11 mouse cellular contexts compared by ENCODE assay signal in genomic region chr3:41492031-41492726, GRCm38 (mm10).
A peak's percentile ranks its signal among the peaks of the same experiment; 100 is the strongest.
DNase-seq lines count a peak whose midpoint lies in the region; ATAC-seq and TF ChIP-seq lines count a peak whose summit lies in the region.
"Had no signal": no experiment of that assay in that cellular context is flagged by ENCODE, and none has a peak within 500 bp of the region (broad histone marks: within the 10 kb centered on the region; RNA-seq: fewer than 3 reads in every experiment).

No protein-coding gene starts in this region.

- peaks cover 46% of the 10 kb centered on the region for H3K36me3 ChIP-seq in E14TG2a.4 (ENCODE audit: insufficient read depth, low read length)
- H3K36me3 ChIP-seq: embryonic facial prominence, embryonic 13.5 days had no signal

- peaks cover 82% of the 10 kb centered on the region for H3K4me1 ChIP-seq in E14TG2a.4 (replicated peaks; ENCODE audit: low read depth, low read length)
- H3K4me1 ChIP-seq: embryonic facial prominence, embryonic 13.5 days had no signal

- H3K9me3 ChIP-seq in E14TG2a.4 (ENCODE audit: low read length), result no peaks in the 10 kb centered on the region
- H3K9me3 ChIP-seq: embryonic facial prominence, embryonic 13.5 days had no signal

- no peak for ATAC-seq in CD4-positive, CD25-positive, alpha-beta regulatory T cell, adult 4 months
- ATAC-seq: midbrain, embryonic 16.5 days had no signal

- no peak for TF ChIP-seq CTCF in E14TG2a.4 (conservative IDR thresholded peaks at IDR 0.05; ENCODE audit: low read length)

- peak; percentile 34 for DNase-seq in kidney, postnatal 10 days
- DNase-seq in kidney, postnatal 4 days, result no peak
- peak; percentile 33 for DNase-seq in 3T3-L1 (ENCODE audit: low read depth, low spot score)
- peak; percentile 77 for DNase-seq in adrenal gland, postnatal 10 days
- no peak for DNase-seq in retina, postnatal 1 day
- DNase-seq: cerebellum, adult 9-11 months; heart, postnatal 10 days had no signal

- H3K4me3 ChIP-seq in E14TG2a.4 (replicated peaks; ENCODE audit: low read length), result peak overlapping the region; percentile 90
- H3K4me3 ChIP-seq: embryonic facial prominence, embryonic 13.5 days had no signal

- H3K27me3 ChIP-seq in E14TG2a.4 (ENCODE audit: insufficient read depth, low read length), result no peaks in the 10 kb centered on the region
- H3K27me3 ChIP-seq: embryonic facial prominence, embryonic 13.5 days had no signal

Comparison
In these comparisons a context has a peak if more than half of its experiments do, and no peak if none do; other contexts are left out.
1. DNase-seq: peak in kidney, postnatal 10 days (single experiment), 3T3-L1 (single experiment) and adrenal gland, postnatal 10 days (single experiment); none in kidney, postnatal 4 days (0 of 2) and retina, postnatal 1 day (single experiment).